Mouse (Mus musculus) embryonic facial prominence, embryonic 12.5 days (tissue): ENCODE measurements around the gene Zfhx2. TPM values are rescaled to one million over a fixed set of nuclear protein-coding genes. Genes with fewer than 3 reads are reported as not detected.

Source experiments
- ATAC-seq: fragments of 200-750 bp; cut with Nextera tagmentation; 2 replicates; pipeline ENCODE4 v1.8.0; 2017; ENCODE audit not compliant: insufficient number of reproducible peaks, insufficient read depth, low FRiP score, low TSS enrichment
- H3K27ac ChIP-seq: fragments of 300-500 bp; sonication (generic); 2 replicates; pipeline ENCODE4 v1.5.1; 2016; ENCODE audit warnings: mild to moderate bottlenecking
- H3K27me3 ChIP-seq: fragments of 300-500 bp; sonication (generic); 2 replicates; pipeline ENCODE4 v1.6.1; 2016; ENCODE audit warnings: mild to moderate bottlenecking, moderate library complexity
- H3K36me3 ChIP-seq: fragments of 300-500 bp; sonication (generic); 2 replicates; pipeline ENCODE4 v1.6.1; 2016; ENCODE audit warnings: mild to moderate bottlenecking
- H3K4me1 ChIP-seq: fragments of 300-500 bp; sonication (generic); 2 replicates; pipeline ENCODE4 v1.6.1; 2016
- H3K4me2 ChIP-seq: fragments of 300-500 bp; sonication (generic); replicated peaks from 2 replicates; pipeline ENCODE4 v1.6.1; 2016; ENCODE audit warnings: mild to moderate bottlenecking, moderate library complexity
- H3K4me3 ChIP-seq: fragments of 300-500 bp; sonication (generic); 2 replicates; pipeline ENCODE4 v1.5.1; 2016; ENCODE audit warnings: mild to moderate bottlenecking
- H3K9ac ChIP-seq: fragments of 300-500 bp; sonication (generic); 2 replicates; pipeline ENCODE4 v1.6.1; 2016; ENCODE audit warnings: mild to moderate bottlenecking, moderate library complexity
- H3K9me3 ChIP-seq: fragments of 300-500 bp; sonication (generic); 2 replicates; pipeline ENCODE4 v1.6.1; 2016; ENCODE audit warnings: mild to moderate bottlenecking, moderate library complexity
- WGBS: fragments of 180-500 bp; shearing (Covaris S2); methylation state at CpG from one replicate; pipeline ENCODE4 v1.1.7; 2016; 5-methylcytosine and 5-hydroxymethylcytosine counted together
- polyA plus RNA-seq: library from polyadenylated mRNA; unstranded; fragments of >200 nt; fragmentation: Nextera tagmentation; extraction: Ambion mirVana; gene quantifications from 2 replicates; pipeline ENCODE4 v1.2.1, GENCODE M21; 2016

The Zfhx2 gene
- polyA plus RNA-seq, 1 experiment from 2014 or later, result 7.9 TPM

DNA sequence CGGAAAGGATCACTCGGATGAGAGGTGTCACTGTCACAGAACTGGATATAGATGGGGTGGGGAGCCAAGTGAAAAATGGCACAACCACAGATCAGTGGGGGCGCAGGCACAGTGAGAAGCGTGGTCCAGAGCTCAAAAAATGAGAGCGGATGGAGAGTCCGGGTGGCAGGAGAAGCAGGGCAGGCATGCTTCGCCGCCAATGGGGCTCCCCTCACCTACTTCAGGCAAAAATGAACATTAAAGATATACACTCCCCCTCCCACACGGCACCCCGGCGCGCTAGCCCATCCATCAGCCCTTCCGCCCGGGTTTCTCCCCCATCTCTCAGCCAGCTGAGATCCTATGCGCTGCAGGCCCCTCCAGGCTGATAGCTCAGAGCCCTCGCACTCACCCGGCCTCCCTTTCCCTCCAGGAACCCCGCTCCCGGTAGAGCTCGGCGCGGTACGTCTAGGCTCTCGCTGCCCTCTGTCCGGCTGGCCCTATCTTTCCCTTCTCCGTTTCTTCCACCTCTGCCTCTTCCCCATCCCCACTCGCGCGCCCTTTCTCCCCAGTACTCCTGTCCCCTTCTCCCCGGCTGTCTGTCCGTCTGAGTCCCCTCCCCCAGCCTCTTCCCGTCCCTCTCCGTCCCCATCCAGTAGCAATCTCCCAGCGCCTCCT lies 787 bp downstream of the Zfhx2 start:
- H3K27ac ChIP-seq, result peak overlapping the region; percentile 41; the same call in 1 of the 2 replicates
- peaks cover 18% of the 10 kb centered on the region for H3K4me1 ChIP-seq
- H3K4me3 ChIP-seq, result peak overlapping the region; percentile 48
- peak overlapping the region; percentile 65 for H3K4me2 ChIP-seq
- H3K9me3 ChIP-seq, result no peaks in the 10 kb centered on the region
- ATAC-seq, result no peak
- WGBS, result 2% methylated on average over 34 of the region's 34 CpGs
- peak overlapping the region; percentile 61 for H3K9ac ChIP-seq
- no peaks in the 10 kb centered on the region for H3K36me3 ChIP-seq
- no peaks in the 10 kb centered on the region for H3K27me3 ChIP-seq

DNA sequence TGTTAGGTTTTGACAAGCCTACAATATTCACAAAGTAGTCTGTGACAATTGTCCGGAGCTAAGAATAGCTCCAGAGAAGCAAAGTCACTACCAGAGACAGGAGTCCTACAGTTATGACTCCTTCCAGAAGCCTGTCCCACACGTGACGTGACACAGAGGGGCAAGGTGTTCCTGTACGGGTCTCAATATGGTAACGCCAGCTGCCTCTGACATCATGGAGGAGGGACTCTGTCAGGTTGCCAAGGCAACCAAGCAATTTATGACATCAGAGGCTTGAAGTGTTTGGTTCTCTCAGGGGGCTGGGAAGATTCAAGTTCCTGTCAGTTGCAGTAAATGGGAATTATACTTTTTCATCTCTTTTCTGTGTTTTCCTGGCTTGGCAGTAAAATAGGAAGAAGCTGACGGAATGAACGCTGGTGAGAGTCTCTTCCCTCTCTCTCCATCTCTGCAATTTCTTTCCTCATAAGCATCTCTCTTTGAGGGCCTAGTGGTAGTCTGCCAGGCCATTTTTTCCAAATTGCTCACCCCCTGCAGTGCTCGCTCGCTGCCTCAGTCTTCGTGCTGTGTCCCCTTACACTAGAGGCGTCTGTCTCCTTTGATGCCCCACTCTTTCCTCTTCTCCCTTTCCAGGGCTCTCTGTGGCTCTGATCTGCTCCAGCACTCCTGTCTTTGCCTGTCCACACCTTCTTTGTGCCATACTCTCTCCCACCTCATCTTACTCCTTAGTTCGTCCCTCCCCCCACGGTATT lies 2.8 kb downstream of the Zfhx2 start:
- WGBS, result 59% methylated on average over 13 of the region's 13 CpGs
- no peaks in the 10 kb centered on the region for H3K9me3 ChIP-seq
- no peak overlapping the region for H3K4me2 ChIP-seq
- H3K9ac ChIP-seq, result no peak overlapping the region
- H3K4me3 ChIP-seq, result no peak overlapping the region
- no peak overlapping the region for H3K27ac ChIP-seq
- ATAC-seq, result no peak
- H3K27me3 ChIP-seq, result no peaks in the 10 kb centered on the region
- no peaks in the 10 kb centered on the region for H3K36me3 ChIP-seq
- peaks cover 8% of the 10 kb centered on the region; the same call in 1 of the 2 replicates for H3K4me1 ChIP-seq

DNA sequence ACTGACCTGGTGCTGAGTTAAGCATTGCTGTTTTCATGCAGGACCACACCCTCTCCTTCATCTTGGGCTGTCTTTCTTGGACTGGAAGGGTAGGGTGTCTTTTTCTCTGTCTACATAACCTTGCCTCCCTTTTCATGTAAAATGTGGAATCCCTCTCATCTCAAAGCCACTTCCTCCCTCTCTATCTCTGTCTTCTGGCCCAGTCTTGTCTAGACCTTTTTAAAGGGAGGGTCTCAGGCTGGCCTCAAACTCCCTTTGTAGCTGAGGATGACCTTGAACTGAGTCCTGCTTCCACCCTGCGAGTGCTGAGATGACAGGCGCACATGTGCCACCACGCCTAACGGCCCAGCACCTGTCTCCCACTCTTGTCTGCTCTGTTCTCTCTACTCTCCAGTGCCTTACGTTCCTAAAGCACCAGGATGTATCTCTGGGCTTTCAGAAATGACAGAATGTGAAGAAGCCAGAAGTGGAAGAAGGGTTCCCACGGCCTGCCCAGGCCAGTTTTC lies 6.1 kb downstream of the Zfhx2 start:
- H3K4me3 ChIP-seq, result no peak overlapping the region
- H3K4me2 ChIP-seq, result no peak overlapping the region
- peaks cover 5% of the 10 kb centered on the region; the same call in 1 of the 2 replicates for H3K4me1 ChIP-seq
- no peak overlapping the region for H3K27ac ChIP-seq
- no peaks in the 10 kb centered on the region for H3K9me3 ChIP-seq
- no peak overlapping the region for H3K9ac ChIP-seq
- no peaks in the 10 kb centered on the region for H3K36me3 ChIP-seq
- H3K27me3 ChIP-seq, result no peaks in the 10 kb centered on the region
- WGBS, result 86% methylated on average over 6 of the region's 6 CpGs
- ATAC-seq, result no peak

DNA sequence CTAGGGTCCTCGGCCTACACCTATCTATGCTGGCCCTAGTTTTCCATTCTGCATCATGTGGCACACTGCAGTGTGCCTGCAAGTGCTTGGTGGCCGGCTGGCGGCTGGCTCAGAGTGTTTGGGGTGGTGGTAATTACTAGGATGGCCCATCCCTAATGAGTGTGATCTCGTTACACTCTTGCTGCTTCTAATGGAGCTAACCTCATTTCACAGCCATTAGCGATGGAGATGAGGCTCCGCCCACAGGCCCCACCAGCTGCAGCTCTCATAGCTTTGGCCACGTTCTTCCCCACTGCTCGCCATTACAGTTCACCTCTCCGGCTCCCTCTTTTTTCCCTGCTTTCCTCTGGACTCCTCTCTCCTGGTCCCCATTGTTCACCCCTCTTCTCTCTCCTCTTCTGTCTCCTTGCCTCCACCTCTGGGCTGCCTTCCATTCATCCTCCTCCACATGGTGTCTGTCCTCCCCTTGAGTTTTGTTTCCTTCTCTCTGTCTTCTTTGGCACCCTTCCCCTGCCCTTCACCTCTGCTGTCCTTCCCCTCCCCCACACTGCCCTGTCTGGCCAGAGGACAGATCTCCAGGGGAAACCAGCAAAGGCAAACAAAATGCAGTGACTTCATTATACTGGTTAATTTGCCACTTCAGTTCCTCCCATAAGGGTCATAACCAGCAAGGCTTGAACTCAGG lies 6.7 kb downstream of the Zfhx2 start:
- Histone ChIP-seq H3K4me1 (no peaks in the 10 kb centered on the region), H3K36me3 (no peaks in the 10 kb centered on the region), H3K4me2 (no peak overlapping the region), H3K9ac (no peak overlapping the region), H3K9me3 (no peaks in the 10 kb centered on the region), H3K27ac (no peak overlapping the region), H3K4me3 (no peak overlapping the region), H3K27me3 (no peaks in the 10 kb centered on the region)
- 42% methylated on average over 9 of the region's 9 CpGs for WGBS
- ATAC-seq, result peak; percentile 37; the same call in 1 of the 2 replicates

DNA sequence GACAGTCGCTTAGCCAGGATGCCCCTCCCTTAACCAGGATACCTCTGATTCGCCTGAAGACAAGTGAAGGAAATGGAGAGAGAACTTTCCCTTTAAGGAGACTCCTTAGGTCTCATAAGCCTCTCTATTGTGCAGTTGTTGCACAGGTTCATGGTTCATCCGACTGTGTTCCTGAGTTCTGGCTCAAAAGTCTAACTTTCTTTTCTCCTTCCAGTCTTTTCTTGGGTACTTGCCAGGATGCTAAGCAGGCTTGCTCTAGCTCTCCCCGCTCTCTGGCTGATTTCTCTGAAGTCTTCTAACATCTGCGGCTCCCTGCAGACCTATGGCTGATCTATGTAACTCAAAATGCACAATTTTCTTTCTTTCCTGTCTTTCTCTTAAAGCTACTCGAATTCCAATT lies 8.6 kb downstream of the Zfhx2 start:
- no peaks in the 10 kb centered on the region for H3K9me3 ChIP-seq
- no peak overlapping the region for H3K9ac ChIP-seq
- no peak overlapping the region for H3K27ac ChIP-seq
- peaks cover under 1% of the 10 kb centered on the region for H3K27me3 ChIP-seq
- H3K4me1 ChIP-seq, result peaks cover 7% of the 10 kb centered on the region
- no peak overlapping the region for H3K4me3 ChIP-seq
- ATAC-seq, result no peak
- WGBS, result 68% methylated on average over 6 of the region's 6 CpGs
- no peak overlapping the region for H3K4me2 ChIP-seq
- H3K36me3 ChIP-seq, result no peaks in the 10 kb centered on the region

DNA sequence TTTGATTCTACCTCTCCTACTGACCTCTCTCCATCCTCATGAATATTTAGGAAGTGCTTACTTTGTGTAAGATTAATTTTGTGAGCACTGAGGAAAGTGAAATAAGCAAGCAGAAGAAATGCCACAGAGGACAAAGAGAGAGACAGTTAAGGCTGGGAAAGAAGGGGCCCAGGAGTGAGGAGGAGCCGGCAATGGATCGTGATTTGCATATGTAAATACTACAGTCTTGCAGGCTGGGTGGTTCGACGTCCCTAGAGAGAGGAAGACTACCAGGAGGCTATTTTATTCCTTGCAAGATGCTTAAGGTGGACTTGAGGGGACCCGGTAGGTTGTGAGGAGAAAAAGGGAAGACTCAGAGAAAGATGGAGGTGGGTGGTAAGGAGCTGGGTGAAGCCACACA lies 11.0 kb downstream of the Zfhx2 start:
- H3K4me3 ChIP-seq, result no peak overlapping the region
- no peak overlapping the region for H3K4me2 ChIP-seq
- H3K9me3 ChIP-seq, result no peaks in the 10 kb centered on the region
- no peak for ATAC-seq
- 37% methylated on average over 5 of the region's 5 CpGs for WGBS
- peaks cover 3% of the 10 kb centered on the region for H3K27me3 ChIP-seq
- H3K36me3 ChIP-seq, result no peaks in the 10 kb centered on the region
- peaks cover 16% of the 10 kb centered on the region for H3K4me1 ChIP-seq
- no peak overlapping the region for H3K9ac ChIP-seq
- H3K27ac ChIP-seq, result no peak overlapping the region

DNA sequence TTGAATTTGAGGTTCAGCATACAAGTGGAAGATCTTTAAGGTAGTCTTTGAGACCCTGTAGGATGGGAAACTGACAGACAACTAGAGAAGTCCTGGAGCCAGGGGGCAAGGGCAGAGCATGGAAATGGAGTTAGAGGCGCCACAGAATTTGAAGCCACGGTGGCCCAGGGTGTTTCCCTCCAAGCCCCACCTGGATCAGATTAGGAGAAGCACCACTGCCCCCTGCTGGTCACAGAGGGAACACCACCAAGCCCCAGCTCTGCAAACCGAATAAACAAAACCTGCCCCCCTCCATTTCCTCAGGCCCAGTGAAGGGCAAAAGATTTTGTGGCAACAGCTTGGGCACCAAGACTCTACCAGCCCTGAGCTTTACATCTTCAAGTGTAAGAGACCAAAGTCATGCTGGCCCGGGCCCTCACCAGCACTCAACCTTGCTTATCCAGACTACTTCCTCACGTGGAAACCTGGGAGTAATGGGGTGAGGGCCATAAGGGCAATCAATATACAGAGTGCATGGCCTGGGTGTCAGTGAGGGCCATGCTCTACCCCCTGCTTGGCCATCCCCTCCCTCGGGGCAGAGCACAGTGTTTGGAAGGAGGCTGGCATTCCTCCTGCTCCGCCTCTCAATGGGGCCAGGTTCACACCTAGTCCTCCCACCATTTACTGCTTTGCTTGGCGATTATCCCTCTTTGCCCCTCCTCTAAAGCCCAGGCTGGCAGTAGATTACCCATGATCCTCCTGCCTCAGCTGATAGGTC lies 12.7 kb downstream of the Zfhx2 start:
- Histone ChIP-seq H3K4me2 (peak overlapping the region; percentile 30; the same call in 1 of the 2 replicates), H3K4me3 (peak overlapping the region; percentile 17; the same call in 1 of the 2 replicates), H3K27ac (no peak overlapping the region)

DNA sequence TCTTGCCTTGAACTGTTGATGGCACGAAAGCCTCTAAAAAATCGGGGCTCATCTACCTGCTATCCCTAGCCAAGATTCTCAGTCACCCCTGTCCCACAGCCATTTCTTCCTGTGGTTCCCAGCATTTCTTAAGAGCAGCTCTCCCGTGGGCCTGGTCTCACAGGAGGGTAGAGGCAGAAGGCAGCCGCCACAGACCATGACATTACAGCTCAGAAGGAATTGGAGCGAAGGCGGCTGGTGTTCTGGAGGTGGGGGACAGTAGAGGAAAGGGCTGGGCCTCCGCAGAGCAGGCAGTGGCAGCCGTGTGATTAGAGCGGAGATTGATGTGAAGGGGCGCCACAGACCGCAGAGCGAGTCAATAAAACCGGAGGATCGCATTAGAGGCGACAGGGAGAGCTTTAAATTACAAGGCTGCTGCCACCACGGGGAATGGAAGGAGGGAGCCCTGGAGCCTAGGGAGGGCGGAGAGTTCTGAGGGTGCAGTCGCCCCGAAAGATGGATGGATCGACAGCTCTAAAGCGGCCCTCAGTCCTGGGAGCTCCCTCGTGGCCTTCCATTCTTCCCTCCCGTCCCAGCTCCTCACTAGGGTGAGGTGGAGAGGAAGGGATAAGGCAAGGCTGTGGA lies 13.6 kb downstream of the Zfhx2 start:
- peaks cover 16% of the 10 kb centered on the region for H3K4me1 ChIP-seq
- ATAC-seq, result no peak
- H3K27ac ChIP-seq, result 0 out of 2 replicates have a peak overlapping the region, but pooled peaks have one; percentile 12
- 4% methylated on average over 23 of the region's 23 CpGs for WGBS
- H3K9ac ChIP-seq, result peak overlapping the region; percentile 24; the same call in 1 of the 2 replicates
- H3K9me3 ChIP-seq, result no peaks in the 10 kb centered on the region
- H3K4me3 ChIP-seq, result peak overlapping the region; percentile 17; the same call in 1 of the 2 replicates
- H3K4me2 ChIP-seq, result peak overlapping the region; percentile 30
- H3K36me3 ChIP-seq, result peaks cover 8% of the 10 kb centered on the region
- H3K27me3 ChIP-seq, result peaks cover 3% of the 10 kb centered on the region

More for the DNA sequence above, 12.7 kb downstream of the Zfhx2 start:
- H3K27me3 ChIP-seq, result peaks cover 3% of the 10 kb centered on the region
- no peaks in the 10 kb centered on the region for H3K9me3 ChIP-seq
- 0 out of 2 replicates have a peak, but pooled peaks cover 5% of the 10 kb centered on the region for H3K36me3 ChIP-seq
- H3K9ac ChIP-seq, result no peak overlapping the region
- WGBS, result 20% methylated on average over 8 of the region's 8 CpGs
- 0 out of 2 replicates have a peak, but pooled peaks have one; percentile 52 for ATAC-seq
- H3K4me1 ChIP-seq, result peaks cover 16% of the 10 kb centered on the region

DNA sequence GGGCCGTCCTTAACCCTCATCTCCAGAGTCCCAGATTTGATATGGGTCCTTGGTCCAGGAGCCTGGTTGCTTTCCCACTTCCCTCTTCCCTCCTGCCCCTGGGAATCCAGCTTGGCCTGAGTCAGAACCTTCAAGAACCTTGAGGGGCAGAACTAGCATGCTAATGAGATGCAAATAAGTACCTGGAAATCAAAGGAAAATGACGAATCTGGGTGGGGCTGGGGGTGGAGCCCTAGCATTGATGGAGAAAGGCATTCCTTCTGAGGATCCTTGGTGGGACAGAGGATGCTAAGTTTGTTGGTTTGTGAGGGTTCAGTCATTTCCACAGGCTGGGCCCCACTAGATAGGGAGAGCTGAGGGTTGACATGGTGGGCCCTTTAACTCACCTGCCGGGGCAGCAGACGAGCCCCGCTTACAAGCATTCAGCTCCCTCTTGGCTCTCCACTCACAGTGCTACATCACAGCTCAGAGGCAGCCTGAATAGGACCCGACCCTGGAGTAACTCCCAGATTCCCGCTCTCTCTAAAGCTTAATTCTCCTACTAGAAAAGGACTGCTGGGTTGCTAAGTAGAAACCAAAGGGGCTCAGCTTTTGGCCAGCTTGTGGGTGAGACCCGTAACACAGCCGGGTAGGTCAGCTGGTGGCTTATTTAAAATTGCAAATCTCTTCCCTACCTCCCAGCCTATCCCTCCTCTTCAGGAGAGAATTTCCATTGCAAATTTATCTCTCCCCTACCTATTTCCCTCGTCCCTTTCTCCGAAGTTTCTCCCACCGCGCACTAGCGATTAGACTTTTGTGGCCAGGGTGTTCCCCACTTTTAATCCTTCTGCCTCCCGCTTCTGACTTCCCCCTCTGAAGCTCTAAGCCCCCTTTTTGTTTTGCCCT lies 14.4 kb downstream of the Zfhx2 start:
- Histone ChIP-seq H3K36me3 (peaks cover 15% of the 10 kb centered on the region), H3K4me2 (peak overlapping the region; percentile 30; the same call in 1 of the 2 replicates), H3K27me3 (peaks cover 3% of the 10 kb centered on the region), H3K27ac (0 out of 2 replicates have a peak overlapping the region, but pooled peaks have one; percentile 12), H3K9me3 (no peaks in the 10 kb centered on the region), H3K9ac (peak overlapping the region; percentile 24; the same call in 1 of the 2 replicates), H3K4me3 (no peak overlapping the region), H3K4me1 (peaks cover 16% of the 10 kb centered on the region)
- 19% methylated on average over 15 of the region's 15 CpGs for WGBS
- no peak for ATAC-seq

DNA sequence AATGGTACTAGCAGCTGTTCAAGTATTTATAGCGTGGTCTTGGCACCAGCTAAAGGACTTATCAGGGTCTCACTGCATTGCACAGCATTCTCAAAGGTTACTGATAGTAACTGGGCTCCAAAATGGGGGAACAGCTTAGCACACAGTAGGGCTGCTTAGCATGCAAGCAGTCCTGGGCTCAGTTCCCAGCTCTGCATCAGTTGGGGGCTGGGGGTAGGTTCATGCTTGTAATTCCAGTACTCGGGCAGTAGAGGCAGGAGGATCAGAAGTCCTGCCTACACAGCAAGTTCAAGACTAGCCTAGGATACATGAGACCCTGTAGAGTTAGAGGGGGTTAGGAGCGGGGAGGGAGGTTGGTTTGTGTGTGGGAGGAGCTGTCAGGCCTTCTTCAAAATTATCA lies 15.2 kb downstream of the Zfhx2 start:
- H3K4me1 ChIP-seq, result peaks cover 22% of the 10 kb centered on the region
- 64% methylated on average over 3 of the region's 3 CpGs for WGBS
- peaks cover 7% of the 10 kb centered on the region for H3K27me3 ChIP-seq
- no peaks in the 10 kb centered on the region for H3K9me3 ChIP-seq
- H3K36me3 ChIP-seq, result peaks cover 20% of the 10 kb centered on the region
- no peak overlapping the region for H3K4me3 ChIP-seq
- H3K27ac ChIP-seq, result no peak overlapping the region
- no peak overlapping the region for H3K4me2 ChIP-seq
- no peak for ATAC-seq
- no peak overlapping the region for H3K9ac ChIP-seq
